9 mouse cellular contexts compared by ENCODE assay signal in genomic region chr17:29304376-29305057, GRCm38 (mm10). TPM values are rescaled to one million over a fixed set of nuclear protein-coding genes. Genes with fewer than 3 reads are reported as not detected.
DNase-seq lines count a peak whose midpoint lies in the region.
"Had no signal": no experiment of that assay in that cellular context is flagged by ENCODE, and none has a peak within 500 bp of the region (broad histone marks: within the 10 kb centered on the region; RNA-seq: fewer than 3 reads in every experiment).

No protein-coding gene starts in this region.

- intact Hi-C loops in heart, postnatal 25 days (cut with DNase I): no loop called here
- intact Hi-C loops in heart, postnatal 14 days (cut with DNase I): no loop called here

- peak; percentile 98 for DNase-seq in heart, adult 11 months
- no peak for DNase-seq in heart, postnatal 25 days (ENCODE audit: low spot score)
- peak; percentile 49 for DNase-seq in ZHBTc4 (ENCODE audit: low read depth, low spot score)
- DNase-seq in heart, postnatal 14 days: peak; percentile 39 to 50
- peak; percentile 69 for DNase-seq in skeletal muscle tissue, adult 2 months (ENCODE audit: low read depth, low spot score)
- DNase-seq in frontal cortex, postnatal 36 days (ENCODE audit: low spot score in 2 of 2): no peak
- no peak for DNase-seq in right cerebral cortex, adult 2 months (ENCODE audit: low spot score in 2 of 2)
- DNase-seq in adrenal gland, postnatal 4 days (ENCODE audit: low spot score in 2 of 2): no peak
- DNase-seq: midbrain, embryonic 14.5 days had no signal

RNA-seq across cellular contexts. Expression of gene Pi16, which starts 13.0 kb away (rescaled TPM):
- 10 to 100 TPM; 32.6 to 45.8 TPM for total RNA-seq in heart, postnatal 25 days (2021)
- 10 to 100 TPM; 34.3 to 47.8 TPM for total RNA-seq in heart, postnatal 14 days (2021)
- total RNA-seq in adrenal gland, postnatal 4 days (2021): 10 to 100 TPM; 11.3 to 13.3 TPM

RNA-seq across cellular contexts. Expression of gene BC004004, which starts 35.9 kb away (rescaled TPM):
- 100 to 1,000 TPM; 192 to 222 TPM for total RNA-seq in heart, postnatal 25 days (2021)
- total RNA-seq in heart, postnatal 14 days (2021): 100 to 1,000 TPM; 189 to 195 TPM
- total RNA-seq in adrenal gland, postnatal 4 days (2021): 100 to 1,000 TPM; 115 to 116 TPM

RNA-seq across cellular contexts. Expression of gene Ppil1, which starts 40.5 kb away (rescaled TPM):
- total RNA-seq in heart, postnatal 25 days (2021): 10 to 100 TPM; 29.0 to 29.6 TPM
- total RNA-seq in heart, postnatal 14 days (2021): 10 to 100 TPM; 28.8 to 33.5 TPM
- total RNA-seq in adrenal gland, postnatal 4 days (2021): 10 to 100 TPM; 31.2 to 33.2 TPM

RNA-seq across cellular contexts. Expression of gene Mtch1, which starts 43.2 kb away (rescaled TPM):
- total RNA-seq in heart, postnatal 25 days (2021): 100 to 1,000 TPM; 220 TPM
- total RNA-seq in heart, postnatal 14 days (2021): 100 to 1,000 TPM; 272 to 279 TPM
- total RNA-seq in adrenal gland, postnatal 4 days (2021): 100 to 1,000 TPM; 309 to 341 TPM

RNA-seq across cellular contexts. Expression of gene Fgd2, which starts 56.2 kb away (rescaled TPM):
- total RNA-seq in heart, postnatal 25 days (2021): 1 to 10 TPM; 1.8 to 2.7 TPM
- total RNA-seq in heart, postnatal 14 days (2021): 1 to 10 TPM; 2.3 to 2.9 TPM
- 1 to 10 TPM; 5.6 to 6.5 TPM for total RNA-seq in adrenal gland, postnatal 4 days (2021)

Comparison
In these comparisons a context has a peak if more than half of its experiments do, and no peak if none do; other contexts are left out.
1. DNase-seq: peak in heart, adult 11 months (single experiment), ZHBTc4 (single experiment), heart, postnatal 14 days (2 of 2) and skeletal muscle tissue, adult 2 months (single experiment); none in heart, postnatal 25 days (single experiment), frontal cortex, postnatal 36 days (0 of 2), right cerebral cortex, adult 2 months (0 of 2) and adrenal gland, postnatal 4 days (0 of 2).